Comparison of ENCODE assay signal across 7 mouse cellular contexts in genomic region chr8:70282603-70283135, GRCm38 (mm10). TPM values are rescaled to one million over a fixed set of nuclear protein-coding genes. Genes with fewer than 3 reads are reported as not detected.
DNase-seq lines count a peak whose midpoint lies in the region; ATAC-seq and TF ChIP-seq lines count a peak whose summit lies in the region.

Homer3 (plus strand) TSS chr8:70282827.

- peak; percentile 70 for TF ChIP-seq POLR2A in heart, adult 2 months (IDR thresholded peaks at IDR 0.05; ENCODE audit: insufficient read depth, low read depth, low read length)

- H3K4me3 ChIP-seq in embryonic facial prominence, embryonic 13.5 days = peak within 1 kb of the TSS; percentile 84
- H3K4me3 ChIP-seq in heart, adult 2 months = peak within 1 kb of the TSS; percentile 53
- peak within 1 kb of the TSS; percentile 71 for H3K4me3 ChIP-seq in limb, embryonic 13.5 days
- peak within 1 kb of the TSS; percentile 66 for H3K4me3 ChIP-seq in midbrain, embryonic 16.5 days (ENCODE audit: low read depth, low read length)

- H3K27ac ChIP-seq in embryonic facial prominence, embryonic 13.5 days = peak within 1 kb of the TSS; percentile 74
- peak within 1 kb of the TSS; percentile 89 for H3K27ac ChIP-seq in heart, adult 2 months
- H3K27ac ChIP-seq in limb, embryonic 13.5 days = peak within 1 kb of the TSS; percentile 72
- peak within 1 kb of the TSS; percentile 50 for H3K27ac ChIP-seq in midbrain, embryonic 16.5 days (ENCODE audit: low read length)

- TF ChIP-seq EP300 in heart, adult 2 months (IDR thresholded peaks at IDR 0.05; ENCODE audit: insufficient read depth, low read depth, low read length) = no peak

- H3K79me2 ChIP-seq in heart, adult 2 months (replicated peaks; ENCODE audit: control insufficient read depth, insufficient read depth, low read length) = no peaks in the 10 kb centered on the region

- ATAC-seq in embryonic facial prominence, embryonic 13.5 days (ENCODE audit: insufficient number of reproducible peaks, insufficient read depth, low FRiP score, low TSS enrichment, low read depth) = peak; percentile 85
- ATAC-seq in limb, embryonic 13.5 days (ENCODE audit: low FRiP score, low read depth) = peak; percentile 89
- peak; percentile 85 for ATAC-seq in midbrain, embryonic 16.5 days

- peaks cover 31% of the 10 kb centered on the region for H3K36me3 ChIP-seq in embryonic facial prominence, embryonic 13.5 days
- H3K36me3 ChIP-seq in heart, adult 2 months (ENCODE audit: control insufficient read depth, insufficient read depth, low read length) = no peaks in the 10 kb centered on the region
- peaks cover 32% of the 10 kb centered on the region for H3K36me3 ChIP-seq in limb, embryonic 13.5 days
- peaks cover 11% of the 10 kb centered on the region; the same call in 1 of the 2 replicates for H3K36me3 ChIP-seq in midbrain, embryonic 16.5 days (ENCODE audit: control insufficient read depth, insufficient read depth, low read length)

- H3K27me3 ChIP-seq in embryonic facial prominence, embryonic 13.5 days = no peaks in the 10 kb centered on the region
- H3K27me3 ChIP-seq in heart, adult 2 months (ENCODE audit: control insufficient read depth, insufficient read depth, low read length) = no peaks in the 10 kb centered on the region
- no peaks in the 10 kb centered on the region for H3K27me3 ChIP-seq in limb, embryonic 13.5 days
- no peaks in the 10 kb centered on the region for H3K27me3 ChIP-seq in midbrain, embryonic 16.5 days (ENCODE audit: control insufficient read depth, insufficient read depth, low read depth, low read length)

- DNase-seq in adrenal gland, postnatal 25 days = peak; percentile 91
- DNase-seq in heart, adult 2 months = peak; percentile 94 to 97
- peak; percentile 88 to 93 for DNase-seq in kidney, adult 8-10 months
- peak; percentile 76 to 89 for DNase-seq in spleen, postnatal 10 days (ENCODE audit: low spot score in 2 of 2)

- 2% methylated on average over 36 of the region's 36 CpGs for WGBS in embryonic facial prominence, embryonic 13.5 days
- WGBS in heart, adult 2 months = 3% methylated on average over 26 of the region's 36 CpGs
- under 1% methylated on average over 36 of the region's 36 CpGs for WGBS in limb, embryonic 13.5 days
- WGBS in midbrain, embryonic 16.5 days = 1% methylated on average over 35 of the region's 36 CpGs

- H3K4me1 ChIP-seq in embryonic facial prominence, embryonic 13.5 days = peaks cover 19% of the 10 kb centered on the region
- H3K4me1 ChIP-seq in heart, adult 2 months (ENCODE audit: control insufficient read depth, insufficient read depth, low read length) = peaks cover 11% of the 10 kb centered on the region
- H3K4me1 ChIP-seq in limb, embryonic 13.5 days = peaks cover 23% of the 10 kb centered on the region
- H3K4me1 ChIP-seq in midbrain, embryonic 16.5 days (ENCODE audit: control insufficient read depth, insufficient read depth, low read length) = peaks cover 13% of the 10 kb centered on the region

- peak within 1 kb of the TSS; percentile 95 for H3K9ac ChIP-seq in embryonic facial prominence, embryonic 13.5 days
- H3K9ac ChIP-seq in heart, adult 2 months (ENCODE audit: low read depth, low read length) = peak within 1 kb of the TSS; percentile 92
- H3K9ac ChIP-seq in limb, embryonic 13.5 days = peak within 1 kb of the TSS; percentile 95
- peak within 1 kb of the TSS; percentile 82 for H3K9ac ChIP-seq in midbrain, embryonic 16.5 days (ENCODE audit: low read depth, low read length)

- H3K9me3 ChIP-seq in embryonic facial prominence, embryonic 13.5 days = 0 out of 2 replicates have a peak, but pooled peaks cover 4% of the 10 kb centered on the region
- peaks cover 4% of the 10 kb centered on the region; the same call in 1 of the 2 replicates for H3K9me3 ChIP-seq in limb, embryonic 13.5 days
- no peaks in the 10 kb centered on the region for H3K9me3 ChIP-seq in midbrain, embryonic 16.5 days (replicated peaks; ENCODE audit: control insufficient read depth, low read length, poor library complexity, severe bottlenecking)

- intact Hi-C loops in heart, adult 2 months (cut with DNase I) = loop anchor here (2.0 kb wide), 1 partner anchor 20 kb away; the partner anchor contains the start of genes Cope and Ddx49

- TF ChIP-seq CTCF in heart, adult 2 months (IDR thresholded peaks at IDR 0.05) = peak; percentile 81

- H3K4me2 ChIP-seq in embryonic facial prominence, embryonic 13.5 days = peak within 1 kb of the TSS; percentile 88
- H3K4me2 ChIP-seq in limb, embryonic 13.5 days (replicated peaks) = peak within 1 kb of the TSS; percentile 83
- peak within 1 kb of the TSS; percentile 84 for H3K4me2 ChIP-seq in midbrain, embryonic 16.5 days (ENCODE audit: low read length)

RNA-seq across cellular contexts. Expression of gene Homer3, which starts in this region (rescaled TPM):
- 20.2 and 23.0 TPM in 2 replicates for total RNA-seq in adrenal gland, postnatal 25 days (2021)
- 47.3 and 57.5 TPM in 2 replicates for polyA plus RNA-seq in embryonic facial prominence, embryonic 13.5 days (2015; fragmentation: Nextera tagmentation; extraction: Ambion mirVana)
- 1 to 10 TPM; 7.2 to 8.3 TPM for total RNA-seq in heart, adult 2 months (2021)
- polyA plus RNA-seq in heart, adult 2 months (2012; rRNA removed) = 13.6 and 14.9 TPM in 2 replicates
- 57.9 and 58.1 TPM in 2 replicates for polyA plus RNA-seq in limb, embryonic 13.5 days (2015; fragmentation: Nextera tagmentation; extraction: Ambion mirVana)
- polyA plus RNA-seq in midbrain, embryonic 16.5 days (2015; fragmentation: Nextera tagmentation; extraction: Ambion mirVana) = 26.3 and 29.9 TPM in 2 replicates

Comparison
In these comparisons a context has a peak if more than half of its experiments do, and no peak if none do; other contexts are left out.
1. Peak in every context shown above with its lines: DNase-seq, ATAC-seq, H3K4me3 ChIP-seq and H3K27ac ChIP-seq.